Mouse (Mus musculus) heart, embryonic 11.5 days (tissue): ENCODE measurements around the gene Mei1. TPM values are rescaled to one million over a fixed set of nuclear protein-coding genes. Genes with fewer than 3 reads are reported as not detected.

Experiments
- ATAC-seq: fragments of 200-750 bp; cut with Nextera tagmentation; replicated peaks from 2 replicates; pipeline ENCODE4 v1.8.0; 2017; ENCODE audit warnings: moderate library complexity; ENCODE audit not compliant: insufficient number of reproducible peaks, low FRiP score, low TSS enrichment
- H3K27ac ChIP-seq: fragments of 300-500 bp; sonication (generic); 2 replicates; pipeline ENCODE4 v1.5.1; 2014; ENCODE audit warnings: mild to moderate bottlenecking, low read depth, low read length
- H3K27me3 ChIP-seq: fragments of 300-500 bp; sonication (generic); 2 replicates; pipeline ENCODE4 v1.6.1; 2014; ENCODE audit warnings: mild to moderate bottlenecking, low read length, mixed read lengths; ENCODE audit not compliant: control insufficient read depth, insufficient read depth
- H3K36me3 ChIP-seq: fragments of 300-500 bp; sonication (generic); 2 replicates; pipeline ENCODE4 v1.6.1; 2014; ENCODE audit warnings: mild to moderate bottlenecking, low read length, moderate library complexity, mixed read lengths; ENCODE audit not compliant: control insufficient read depth, insufficient read depth
- H3K4me1 ChIP-seq: fragments of 300-500 bp; sonication (generic); 2 replicates; pipeline ENCODE4 v1.6.1; 2014; ENCODE audit warnings: low read length; ENCODE audit not compliant: control insufficient read depth, insufficient read depth
- H3K4me2 ChIP-seq: fragments of 300-500 bp; sonication (generic); 2 replicates; pipeline ENCODE4 v1.6.1; 2014; ENCODE audit warnings: mild to moderate bottlenecking, moderate library complexity
- H3K4me3 ChIP-seq: fragments of 300-500 bp; sonication (generic); 2 replicates; pipeline ENCODE4 v1.5.1; 2014; ENCODE audit warnings: low read depth, low read length
- H3K9ac ChIP-seq: fragments of 300-500 bp; sonication (generic); 2 replicates; pipeline ENCODE4 v1.6.1; 2014; ENCODE audit warnings: mild to moderate bottlenecking, low read depth, low read length, moderate library complexity
- H3K9me3 ChIP-seq: fragments of 300-500 bp; sonication (generic); replicated peaks from 2 replicates; pipeline ENCODE4 v1.6.1; 2016; ENCODE audit warnings: low read length; ENCODE audit not compliant: control insufficient read depth
- WGBS: fragments of 180-500 bp; shearing (Covaris S2); extraction: QIAGEN DNeasy Blood & Tissue Kit; methylation state at CpG from one replicate; pipeline ENCODE4 v1.1.7; 2014; ENCODE audit not compliant: insufficient replicate concordance; 5-methylcytosine and 5-hydroxymethylcytosine counted together
- polyA plus RNA-seq: library from polyadenylated mRNA; unstranded; fragments of >200 nt; fragmentation: Nextera tagmentation; extraction: Ambion mirVana; gene quantifications from 2 replicates; pipeline ENCODE4 v1.2.1, GENCODE M21; 2014

The Mei1 gene
- polyA plus RNA-seq, 1 experiment from 2014 or later, result not detected

DNA sequence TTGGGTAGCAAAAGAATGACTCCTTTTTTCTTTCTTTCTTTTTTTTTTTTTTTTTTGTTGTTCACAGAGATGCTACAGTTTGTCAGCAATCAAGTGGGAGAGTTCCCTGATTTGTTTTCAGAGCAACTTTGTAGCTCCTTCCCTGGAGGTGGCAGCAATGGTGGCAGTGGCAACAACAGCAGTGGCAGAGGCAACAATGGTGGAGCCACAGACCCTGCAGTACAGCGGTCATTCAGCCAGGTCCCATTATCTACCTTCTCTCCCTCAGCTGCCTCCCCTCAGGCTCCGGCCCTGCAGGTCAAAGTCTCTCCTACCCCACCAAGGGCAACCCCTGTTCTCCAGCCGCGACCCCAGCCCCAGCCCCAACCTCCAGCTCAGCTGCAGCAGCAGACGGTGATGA is 99.9 kb downstream of the Mei1 start:
- ATAC-seq, result no peak
- H3K27me3 ChIP-seq, result no peaks in the 10 kb centered on the region
- no peaks in the 10 kb centered on the region for H3K9me3 ChIP-seq
- WGBS, result 66% methylated on average over 5 of the region's 5 CpGs
- H3K27ac ChIP-seq, result peak overlapping the region; percentile 73
- H3K4me2 ChIP-seq, result no peak overlapping the region
- no peak overlapping the region for H3K4me3 ChIP-seq
- peaks cover 11% of the 10 kb centered on the region for H3K36me3 ChIP-seq
- H3K4me1 ChIP-seq, result peaks cover 41% of the 10 kb centered on the region
- H3K9ac ChIP-seq, result no peak overlapping the region

DNA sequence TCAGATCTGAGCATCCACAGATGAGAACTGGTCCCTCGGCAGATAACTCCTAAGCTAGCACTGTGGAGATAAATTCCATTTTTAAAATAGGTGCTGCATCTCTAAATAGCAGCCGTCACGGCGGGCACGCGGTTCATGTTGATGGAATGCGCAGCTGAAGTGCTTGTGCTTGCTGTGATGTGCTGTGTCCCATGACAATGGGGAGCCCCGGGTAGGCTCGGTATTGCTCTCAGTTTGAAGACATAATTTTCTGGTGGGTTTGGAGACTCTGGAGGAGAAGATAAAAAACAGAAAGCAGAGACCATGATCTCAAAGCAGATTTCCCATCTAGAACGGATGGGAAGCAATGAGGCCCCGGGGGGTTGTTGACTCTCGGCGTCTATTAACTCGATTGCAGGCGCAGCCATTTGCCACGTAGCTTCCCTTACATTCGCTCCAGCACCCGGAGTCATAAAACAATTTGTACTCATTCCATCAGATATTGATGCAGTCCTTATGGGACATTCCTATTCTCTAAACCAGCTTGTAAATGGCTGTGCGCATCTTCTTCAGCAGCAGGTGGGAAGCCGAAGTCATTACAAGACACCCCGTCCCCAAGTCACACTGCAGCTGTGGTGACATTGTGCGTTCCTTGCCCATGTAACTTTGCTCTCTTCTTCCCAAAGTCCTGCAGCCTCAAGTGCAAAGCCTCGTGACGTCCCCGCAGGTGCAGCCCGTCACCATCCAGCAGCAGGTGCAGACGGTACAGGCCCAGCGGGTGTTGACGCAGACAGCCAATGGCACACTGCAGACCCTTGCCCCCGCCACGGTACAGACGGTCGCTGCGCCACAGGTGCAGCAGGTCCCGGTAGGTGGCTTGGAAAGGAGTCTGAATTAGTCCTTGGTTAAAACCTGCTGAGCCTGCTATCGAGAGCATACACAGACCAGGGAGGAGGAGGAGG is 100.9 kb downstream of the Mei1 start:
- Histone ChIP-seq H3K9ac (no peak overlapping the region), H3K36me3 (peaks cover 17% of the 10 kb centered on the region), H3K4me1 (peaks cover 36% of the 10 kb centered on the region), H3K27me3 (no peaks in the 10 kb centered on the region), H3K9me3 (no peaks in the 10 kb centered on the region), H3K4me3 (no peak overlapping the region), H3K27ac (no peak overlapping the region), H3K4me2 (no peak overlapping the region)
- no peak for ATAC-seq
- 79% methylated on average over 36 of the region's 36 CpGs for WGBS

DNA sequence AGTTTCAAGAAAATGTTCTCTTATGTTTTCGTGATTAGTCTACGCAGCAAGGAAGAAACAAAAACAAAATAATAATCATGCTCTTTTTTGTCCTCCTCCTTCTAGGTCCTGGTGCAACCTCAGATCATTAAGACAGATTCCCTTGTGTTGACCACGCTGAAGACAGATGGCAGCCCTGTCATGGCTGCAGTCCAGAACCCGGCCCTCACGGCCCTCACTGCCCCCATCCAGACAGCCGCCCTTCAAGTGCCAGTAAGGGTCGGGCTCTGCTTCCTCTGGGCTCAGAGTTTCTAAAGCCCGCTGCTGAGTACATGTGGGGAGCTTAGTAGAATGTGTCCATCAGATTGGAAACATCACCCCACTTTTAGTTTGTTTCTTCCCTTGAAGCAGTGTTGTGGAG is 102.9 kb downstream of the Mei1 start:
- Histone ChIP-seq H3K27ac (no peak overlapping the region), H3K27me3 (no peaks in the 10 kb centered on the region), H3K4me3 (no peak overlapping the region), H3K9ac (no peak overlapping the region), H3K36me3 (peaks cover 30% of the 10 kb centered on the region), H3K9me3 (no peaks in the 10 kb centered on the region), H3K4me1 (peaks cover 17% of the 10 kb centered on the region), H3K4me2 (no peak overlapping the region)
- 85% methylated on average over 8 of the region's 8 CpGs for WGBS
- ATAC-seq, result no peak

DNA sequence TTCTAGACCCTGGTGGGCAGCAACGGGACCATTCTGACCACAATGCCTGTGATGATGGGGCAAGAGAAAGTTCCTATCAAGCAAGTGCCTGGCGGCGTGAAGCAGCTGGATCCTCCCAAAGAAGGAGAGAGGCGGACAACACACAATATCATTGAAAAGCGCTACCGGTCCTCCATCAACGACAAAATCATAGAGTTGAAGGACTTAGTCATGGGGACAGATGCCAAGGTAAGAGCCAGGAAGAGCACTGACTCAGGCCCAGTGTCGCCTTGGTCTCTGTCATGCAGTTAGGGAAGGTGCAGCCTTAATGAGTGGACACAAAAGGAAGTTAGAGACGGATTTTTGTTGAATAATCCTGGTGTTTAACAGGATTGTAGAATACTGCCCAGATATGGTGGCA is 105.3 kb downstream of the Mei1 start:
- no peak overlapping the region for H3K4me3 ChIP-seq
- H3K27me3 ChIP-seq, result no peaks in the 10 kb centered on the region
- H3K36me3 ChIP-seq, result peaks cover 52% of the 10 kb centered on the region
- no peaks in the 10 kb centered on the region for H3K9me3 ChIP-seq
- H3K4me1 ChIP-seq, result peaks cover 1% of the 10 kb centered on the region; the same call in 1 of the 2 replicates
- H3K9ac ChIP-seq, result no peak overlapping the region
- H3K27ac ChIP-seq, result no peak overlapping the region
- no peak overlapping the region for H3K4me2 ChIP-seq
- 93% methylated on average over 9 of the region's 9 CpGs for WGBS
- ATAC-seq, result no peak

Other genes with a start within 250 kb of the Mei1 start
- 9.9 and 12.1 TPM in 2 replicates for gene Tob2, start 211.2 kb upstream of the Mei1 start, polyA plus RNA-seq
- 119 and 131 TPM in 2 replicates for gene Phf5a, start 198.1 kb upstream of the Mei1 start, polyA plus RNA-seq
- 398 and 483 TPM in 2 replicates for gene Aco2, start 197.7 kb upstream of the Mei1 start, polyA plus RNA-seq
- 120 and 121 TPM in 2 replicates for gene Polr3h, start 143.8 kb upstream of the Mei1 start, polyA plus RNA-seq
- gene Csdc2, start 133.2 kb upstream of the Mei1 start, polyA plus RNA-seq, result 6.7 and 6.8 TPM in 2 replicates
- gene Pmm1, start 109.1 kb upstream of the Mei1 start, polyA plus RNA-seq, result 22.5 and 22.6 TPM in 2 replicates
- not detected in 2 replicates for gene 1700029P11Rik, start 89.5 kb upstream of the Mei1 start, polyA plus RNA-seq
- 80.9 and 81.0 TPM in 2 replicates for gene Xrcc6, start 82.2 kb upstream of the Mei1 start, polyA plus RNA-seq
- gene Desi1, start 36.1 kb upstream of the Mei1 start, polyA plus RNA-seq, result 23.8 TPM in 2 replicates
- 193 and 203 TPM in 2 replicates for gene Snu13, start 22.4 kb upstream of the Mei1 start, polyA plus RNA-seq
- not detected in 2 replicates for gene 4930407I10Rik, start 10.8 kb upstream of the Mei1 start, polyA plus RNA-seq
- gene Ccdc134, start 57.9 kb downstream of the Mei1 start, polyA plus RNA-seq, result 9.5 and 9.6 TPM in 2 replicates
- gene Srebf2, start 77.2 kb downstream of the Mei1 start, polyA plus RNA-seq, result 82.3 and 88.1 TPM in 2 replicates
- 0.07 TPM in 1 of 2 replicates, not detected in the other for gene Shisa8, start 142.8 kb downstream of the Mei1 start, polyA plus RNA-seq
- 0.29 TPM in 1 of 2 replicates, not detected in the other for gene Tnfrsf13c, start 154.4 kb downstream of the Mei1 start, polyA plus RNA-seq
- 59.7 and 67.3 TPM in 2 replicates for gene Cenpm, start 174.8 kb downstream of the Mei1 start, polyA plus RNA-seq
- not detected in 2 replicates for gene 1500009C09Rik, start 182.4 kb downstream of the Mei1 start, polyA plus RNA-seq
- 5.0 and 6.2 TPM in 2 replicates for gene Sept3, start 204.9 kb downstream of the Mei1 start, polyA plus RNA-seq
- gene Wbp2nl, start 229.0 kb downstream of the Mei1 start, polyA plus RNA-seq, result 0.40 and 0.56 TPM in 2 replicates